In genomic region chr10:43382660-43383059, GRCm38 (mm10) we compare ENCODE assay signal across 24 mouse cellular contexts.
A peak's percentile ranks its signal among the peaks of the same experiment; 100 is the strongest.
DNase-seq lines count a peak whose midpoint lies in the region; ATAC-seq and TF ChIP-seq lines count a peak whose summit lies in the region.
"Had no signal": no experiment of that assay in that cellular context is flagged by ENCODE, and none has a peak within 500 bp of the region (broad histone marks: within the 10 kb centered on the region; RNA-seq: fewer than 3 reads in every experiment).

No protein-coding gene starts in this region.

- DNase-seq in liver (peak; percentile 40), MEL (ENCODE audit: low read depth, low spot score) (no peak)
- no peak for DNase-seq in liver, postnatal 0 days
- peak; percentile 12 for DNase-seq in c-Kit-negative CD71-positive TER-119-positive erythroid progenitor cells, embryonic 14.5 days (ENCODE audit: low read depth, low spot score)
- no peak for DNase-seq in gastrocnemius, postnatal 14 days
- DNase-seq in spleen, postnatal 14 days (ENCODE audit: low spot score in 2 of 2) = no peak
- DNase-seq: adrenal gland, adult 8-10 months; adrenal gland, postnatal 25 days; cerebellum, adult 18-20 months; cerebellum, adult 9-10 months; cerebellum, postnatal 14 days; forebrain, postnatal 0 days; gastrocnemius, adult 2 months; gastrocnemius, postnatal 25 days; heart, adult 2 months; heart, postnatal 36 days had no signal

- no peaks in the 10 kb centered on the region for H3K9me3 ChIP-seq in liver, postnatal 0 days (ENCODE audit: low read length)
- H3K9me3 ChIP-seq in MEL (replicated peaks; ENCODE audit: insufficient read depth, low read length) = no peaks in the 10 kb centered on the region
- no peaks in the 10 kb centered on the region for H3K9me3 ChIP-seq in kidney, embryonic 16.5 days (ENCODE audit: low read length)
- H3K9me3 ChIP-seq: heart, embryonic 10.5 days; hindbrain, embryonic 10.5 days; hindbrain, embryonic 13.5 days; intestine, embryonic 15.5 days had no signal

- no peaks in the 10 kb centered on the region for H3K27me3 ChIP-seq in liver, postnatal 0 days (ENCODE audit: insufficient read depth, low read length)
- no peaks in the 10 kb centered on the region for H3K27me3 ChIP-seq in MEL (ENCODE audit: control insufficient read depth in 1 of 2, insufficient read depth in 2 of 2, low read length in 2 of 2)
- no peaks in the 10 kb centered on the region for H3K27me3 ChIP-seq in kidney, embryonic 16.5 days (ENCODE audit: insufficient read depth, low read length)
- H3K27me3 ChIP-seq: hindbrain, embryonic 13.5 days; intestine, embryonic 15.5 days had no signal

- 82% methylated on average over 3 of the region's 3 CpGs for WGBS in liver, postnatal 0 days (ENCODE audit: insufficient replicate concordance)
- WGBS in kidney, embryonic 16.5 days = 85% methylated on average over 3 of the region's 3 CpGs

- no peak for TF ChIP-seq CTCF in liver, postnatal 0 days (IDR thresholded peaks at IDR 0.05; ENCODE audit: low read depth)
- no peak for TF ChIP-seq CTCF in MEL (IDR thresholded peaks at IDR 0.05 in 2 of 3, conservative IDR thresholded peaks at IDR 0.05 in 1 of 3; ENCODE audit: control insufficient read depth in 1 of 3, insufficient read depth in 1 of 3, low read depth in 2 of 3, low read length in 3 of 3, poor library complexity in 1 of 3, severe bottlenecking in 1 of 3)

- no peak overlapping the region for H3K9ac ChIP-seq in liver, postnatal 0 days (replicated peaks)
- no peak overlapping the region for H3K9ac ChIP-seq in MEL (ENCODE audit: control insufficient read depth, low read depth, low read length, poor library complexity, severe bottlenecking)
- no peak overlapping the region for H3K9ac ChIP-seq in kidney, embryonic 16.5 days (replicated peaks; ENCODE audit: low read length)
- H3K9ac ChIP-seq: forebrain, postnatal 0 days; hindbrain, embryonic 13.5 days; intestine, embryonic 15.5 days had no signal

- peaks cover 7% of the 10 kb centered on the region for H3K4me1 ChIP-seq in liver, postnatal 0 days (ENCODE audit: insufficient read depth)
- no peaks in the 10 kb centered on the region for H3K4me1 ChIP-seq in MEL (ENCODE audit: control insufficient read depth in 1 of 2, insufficient read depth in 2 of 2, low read length in 2 of 2)
- 0 out of 2 replicates have a peak, but pooled peaks cover 5% of the 10 kb centered on the region for H3K4me1 ChIP-seq in kidney, embryonic 16.5 days (ENCODE audit: insufficient read depth, low read length)
- H3K4me1 ChIP-seq: hindbrain, embryonic 10.5 days; hindbrain, embryonic 13.5 days had no signal

- TF ChIP-seq RAD21 in MEL (IDR thresholded peaks at IDR 0.05; ENCODE audit: low read depth, low read length) = no peak

- no peaks in the 10 kb centered on the region for H3K36me3 ChIP-seq in liver, postnatal 0 days (replicated peaks; ENCODE audit: insufficient read depth, low read length)
- no peaks in the 10 kb centered on the region for H3K36me3 ChIP-seq in MEL (ENCODE audit: control insufficient read depth in 1 of 2, insufficient read depth in 2 of 2, low read length in 2 of 2)
- no peaks in the 10 kb centered on the region for H3K36me3 ChIP-seq in kidney, embryonic 16.5 days (ENCODE audit: insufficient read depth, low read length)
- H3K36me3 ChIP-seq: heart, embryonic 10.5 days; hindbrain, embryonic 10.5 days; hindbrain, embryonic 13.5 days; intestine, embryonic 15.5 days had no signal

- no peak overlapping the region for H3K4me3 ChIP-seq in liver, postnatal 0 days (ENCODE audit: low read depth, low read length)
- no peak overlapping the region for H3K4me3 ChIP-seq in MEL (ENCODE audit: control insufficient read depth in 1 of 2, insufficient read depth in 1 of 2, low read depth in 2 of 2, low read length in 2 of 2)
- H3K4me3 ChIP-seq in kidney, embryonic 16.5 days (ENCODE audit: low read length) = no peak overlapping the region
- H3K4me3 ChIP-seq: gastrocnemius, adult 2 months; heart, adult 2 months; heart, embryonic 10.5 days; hindbrain, embryonic 10.5 days; hindbrain, embryonic 13.5 days; intestine, embryonic 15.5 days had no signal

- no peak for TF ChIP-seq POLR2A in MEL (IDR thresholded peaks at IDR 0.05; ENCODE audit: control insufficient read depth in 1 of 2, insufficient read depth in 1 of 2, low read depth in 1 of 2, low read length in 2 of 2, poor library complexity in 1 of 2)

- no peaks in the 10 kb centered on the region for H3K79me2 ChIP-seq in MEL (ENCODE audit: control insufficient read depth, insufficient read depth, low read length, poor library complexity)

- no peak for ATAC-seq in liver, postnatal 0 days
- ATAC-seq in kidney, embryonic 16.5 days (ENCODE audit: low FRiP score, low TSS enrichment) = no peak
- ATAC-seq: CD4-positive, CD25-positive, alpha-beta regulatory T cell, adult 4 months; forebrain, embryonic 14.5 days; forebrain, postnatal 0 days; hindbrain, embryonic 16.5 days; intestine, embryonic 15.5 days had no signal

- no peak overlapping the region for H3K27ac ChIP-seq in liver, postnatal 0 days (ENCODE audit: low read depth)
- no peak overlapping the region for H3K27ac ChIP-seq in MEL (ENCODE audit: control insufficient read depth, low read depth, low read length)
- no peak overlapping the region for H3K27ac ChIP-seq in kidney, embryonic 16.5 days (ENCODE audit: low read length)
- H3K27ac ChIP-seq: gastrocnemius, adult 2 months; heart, adult 2 months; heart, embryonic 10.5 days; hindbrain, embryonic 10.5 days; hindbrain, embryonic 13.5 days; intestine, embryonic 15.5 days had no signal

- no peak for TF ChIP-seq EP300 in liver, postnatal 0 days (IDR thresholded peaks at IDR 0.05; ENCODE audit: low read depth)
- TF ChIP-seq EP300 in MEL (IDR thresholded peaks at IDR 0.05; ENCODE audit: low read depth in 1 of 2, low read length in 2 of 2) = no peak

- intact Hi-C loops in gastrocnemius, postnatal 14 days (cut with DNase I; ENCODE audit: low total_unique reads) = no loop called here

- no peak overlapping the region for H3K4me2 ChIP-seq in liver, postnatal 0 days (ENCODE audit: low read depth, low read length)
- no peak overlapping the region for H3K4me2 ChIP-seq in kidney, embryonic 16.5 days (replicated peaks; ENCODE audit: low read depth, low read length)
- H3K4me2 ChIP-seq: hindbrain, embryonic 13.5 days; intestine, embryonic 15.5 days had no signal

TF ChIP-seq in MEL, 35 proteins besides CTCF, POLR2A, EP300 and RAD21:
- no peak for TF ChIP-seq UBTF (IDR thresholded peaks at IDR 0.05; ENCODE audit: borderline replicate concordance, insufficient read depth, low read depth, low read length)
- no peak for TF ChIP-seq ZC3H11A (IDR thresholded peaks at IDR 0.05; ENCODE audit: low read depth, low read length)
- no peak for TF ChIP-seq NRF1 (IDR thresholded peaks at IDR 0.05; ENCODE audit: insufficient read depth, low read depth, low read length, poor library complexity, severe bottlenecking)
- no peak for TF ChIP-seq CHD2 (IDR thresholded peaks at IDR 0.05; ENCODE audit: low read length)
- no peak for TF ChIP-seq MAZ (IDR thresholded peaks at IDR 0.05; ENCODE audit: low read depth, low read length)
- no peak for TF ChIP-seq CHD1 (IDR thresholded peaks at IDR 0.05; ENCODE audit: low read depth, low read length)
- no peak for TF ChIP-seq ZKSCAN1 (IDR thresholded peaks at IDR 0.05; ENCODE audit: low read depth, low read length)
- peak; percentile 61 for TF ChIP-seq USF1 (IDR thresholded peaks at IDR 0.05; ENCODE audit: low read depth, low read length)
TF ChIP-seq in MEL: peak in this region for 1.

Comparison
In these comparisons a context has a peak if more than half of its experiments do, and no peak if none do; other contexts are left out.
1. DNase-seq: peak in liver (single experiment) and c-Kit-negative CD71-positive TER-119-positive erythroid progenitor cells, embryonic 14.5 days (single experiment); none in liver, postnatal 0 days (single experiment), MEL (single experiment), gastrocnemius, postnatal 14 days (single experiment) and spleen, postnatal 14 days (0 of 2).